Mouse (Mus musculus) hindbrain, embryonic 11.5 days (tissue): ENCODE results near the gene Cfap61. TPM values are rescaled to one million over a fixed set of nuclear protein-coding genes. Genes with fewer than 3 reads are reported as not detected.

ENCODE experiments used
- ATAC-seq: fragments of 200-750 bp; cut with Nextera tagmentation; 2 replicates; pipeline ENCODE4 v1.8.0; 2017; ENCODE audit warnings: mild to moderate bottlenecking, moderate TSS enrichment, moderate library complexity; ENCODE audit not compliant: low FRiP score
- DNase-seq: peaks from one replicate; pipeline ENCODE4 v3.0.0-alpha.2; 2015; ENCODE audit warnings: low spot score
- H3K27ac ChIP-seq: fragments of 300-500 bp; sonication (generic); 2 replicates; pipeline ENCODE4 v1.5.1; 2014; ENCODE audit warnings: mild to moderate bottlenecking, low read depth, low read length
- H3K27me3 ChIP-seq: fragments of 300-500 bp; sonication (generic); 2 replicates; pipeline ENCODE4 v1.6.1; 2014; ENCODE audit warnings: mild to moderate bottlenecking, low read length, moderate library complexity, mixed read lengths; ENCODE audit not compliant: control insufficient read depth, insufficient read depth
- H3K36me3 ChIP-seq: fragments of 300-500 bp; sonication (generic); 2 replicates; pipeline ENCODE4 v1.6.1; 2014; ENCODE audit warnings: mild to moderate bottlenecking, low read length, moderate library complexity, mixed read lengths; ENCODE audit not compliant: control insufficient read depth, insufficient read depth
- H3K4me1 ChIP-seq: fragments of 300-500 bp; sonication (generic); replicated peaks from 2 replicates; pipeline ENCODE4 v1.6.1; 2014; ENCODE audit warnings: low read length, mixed read lengths; ENCODE audit not compliant: control insufficient read depth, insufficient read depth
- H3K4me2 ChIP-seq: fragments of 300-500 bp; sonication (generic); replicated peaks from 2 replicates; pipeline ENCODE4 v1.6.1; 2014; ENCODE audit warnings: mild to moderate bottlenecking, low read depth, low read length
- H3K4me3 ChIP-seq: fragments of 300-500 bp; sonication (generic); 2 replicates; pipeline ENCODE4 v1.5.1; 2014; ENCODE audit warnings: low read depth, low read length
- H3K9ac ChIP-seq: fragments of 300-500 bp; sonication (generic); 2 replicates; pipeline ENCODE4 v1.6.1; 2014; ENCODE audit warnings: low read depth, low read length
- H3K9me3 ChIP-seq: fragments of 300-500 bp; sonication (generic); 2 replicates; pipeline ENCODE4 v1.6.1; 2016; ENCODE audit warnings: low read length; ENCODE audit not compliant: control insufficient read depth
- WGBS: fragments of 180-500 bp; shearing (Covaris S2); extraction: QIAGEN DNeasy Blood & Tissue Kit; methylation state at CpG from one replicate; pipeline ENCODE4 v1.1.7; 2014; 5-methylcytosine and 5-hydroxymethylcytosine counted together
- polyA plus RNA-seq: library from polyadenylated mRNA; unstranded; fragments of >200 nt; fragmentation: Nextera tagmentation; extraction: Ambion mirVana; gene quantifications from 2 replicates; pipeline ENCODE4 v1.2.1, GENCODE M21; 2014

Cfap61 gene
- polyA plus RNA-seq, 1 experiment from 2014 or later, result 2.4 TPM

DNA sequence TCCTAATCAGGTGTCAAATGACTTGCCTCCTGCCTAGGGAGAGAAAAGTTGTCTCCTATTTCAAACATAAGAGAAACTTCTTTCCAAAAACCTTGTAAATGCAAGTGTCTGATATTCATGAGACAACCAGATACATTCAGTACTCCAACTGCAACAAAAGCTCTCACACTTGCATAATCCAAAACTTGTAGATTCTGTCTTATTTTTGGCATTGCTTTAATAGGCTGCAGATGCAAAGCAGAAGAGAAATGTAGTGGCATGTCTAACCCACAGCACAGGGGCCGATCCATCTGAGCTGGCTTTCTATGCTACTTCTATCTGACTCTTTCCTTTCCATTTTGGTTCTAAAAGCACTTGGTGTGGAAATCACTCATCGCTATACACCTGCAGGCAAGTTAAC, 296.9 kb downstream of the Cfap61 start:
- H3K36me3 ChIP-seq, result no peaks in the 10 kb centered on the region
- ATAC-seq, result no peak
- 96% methylated on average over 2 of the region's 2 CpGs for WGBS
- H3K27me3 ChIP-seq, result peaks cover 16% of the 10 kb centered on the region
- H3K4me2 ChIP-seq, result no peak overlapping the region
- no peak overlapping the region for H3K27ac ChIP-seq
- no peak for DNase-seq
- H3K4me1 ChIP-seq, result no peaks in the 10 kb centered on the region
- H3K9ac ChIP-seq, result no peak overlapping the region
- H3K9me3 ChIP-seq, result no peaks in the 10 kb centered on the region
- H3K4me3 ChIP-seq, result no peak overlapping the region

DNA sequence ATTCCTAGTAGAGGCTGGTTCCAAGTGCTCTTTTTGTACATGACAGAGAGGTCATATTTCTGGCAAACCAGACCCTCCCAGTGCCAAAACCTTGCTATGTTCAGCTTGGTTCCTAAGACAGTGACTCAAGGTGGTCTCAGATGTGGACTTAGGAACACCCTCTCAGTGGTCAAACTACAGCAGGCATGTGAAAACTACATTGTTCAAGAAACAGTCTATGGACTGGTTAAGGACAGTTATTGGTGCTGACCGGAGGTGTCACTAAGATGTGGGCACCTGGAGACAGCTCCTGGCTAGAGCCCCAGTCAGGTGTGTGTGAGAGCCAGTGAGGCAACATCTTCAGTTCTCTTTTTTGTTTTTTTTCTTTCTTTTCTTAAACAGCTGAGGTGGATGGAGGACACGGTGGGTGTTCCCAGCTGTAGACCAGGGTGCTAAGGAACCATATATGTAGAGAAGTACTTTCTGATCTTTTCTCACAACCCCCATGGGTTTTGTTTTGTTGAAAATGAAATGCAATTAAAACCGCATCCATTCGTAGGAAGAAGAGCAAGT, 304.7 kb downstream of the Cfap61 start:
- ATAC-seq (no peak), DNase-seq (no peak)
- WGBS, result 88% methylated on average over 4 of the region's 4 CpGs
- Histone ChIP-seq H3K4me1 (no peaks in the 10 kb centered on the region), H3K9me3 (no peaks in the 10 kb centered on the region), H3K9ac (no peak overlapping the region), H3K4me3 (no peak overlapping the region), H3K36me3 (no peaks in the 10 kb centered on the region), H3K27me3 (no peaks in the 10 kb centered on the region), H3K27ac (no peak overlapping the region), H3K4me2 (no peak overlapping the region)

DNA sequence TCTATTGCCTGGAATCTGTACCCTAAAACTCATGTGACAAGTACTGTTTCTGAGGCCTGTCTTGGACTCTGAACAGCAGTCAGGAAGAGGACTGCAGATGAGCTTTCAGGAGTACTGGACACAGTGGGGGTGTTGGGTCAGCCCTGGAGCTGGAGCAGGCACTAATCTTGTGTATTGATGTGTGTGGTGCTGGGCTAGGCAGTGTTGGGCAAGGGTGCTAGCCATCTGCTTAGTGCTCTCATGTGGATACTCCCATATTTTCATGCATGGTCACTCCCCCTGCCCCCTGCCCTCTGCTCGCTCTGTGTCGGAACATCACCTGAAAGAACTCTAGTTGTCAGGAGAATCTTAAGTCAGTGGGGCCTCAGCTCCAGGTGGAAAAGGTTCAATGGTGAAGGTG, 309.5 kb downstream of the Cfap61 start:
- Histone ChIP-seq H3K4me3 (no peak overlapping the region), H3K9ac (no peak overlapping the region), H3K27ac (no peak overlapping the region), H3K9me3 (no peaks in the 10 kb centered on the region), H3K4me2 (no peak overlapping the region), H3K36me3 (no peaks in the 10 kb centered on the region), H3K27me3 (no peaks in the 10 kb centered on the region), H3K4me1 (0 out of 2 replicates have a peak, but pooled peaks cover 2% of the 10 kb centered on the region)
- no peak for ATAC-seq
- DNase-seq, result no peak
- WGBS, result 95% methylated on average over 2 of the region's 2 CpGs

GRCm38 (mm10) chr2:146245401-146245800, 310.8 kb downstream of the Cfap61 start:
- Histone ChIP-seq H3K27ac (no peak overlapping the region), H3K9ac (no peak overlapping the region), H3K36me3 (no peaks in the 10 kb centered on the region), H3K4me2 (no peak overlapping the region), H3K4me3 (no peak overlapping the region), H3K9me3 (no peaks in the 10 kb centered on the region), H3K27me3 (no peaks in the 10 kb centered on the region), H3K4me1 (0 out of 2 replicates have a peak, but pooled peaks cover 2% of the 10 kb centered on the region)
- DNase-seq, result no peak
- WGBS, result 57% methylated on average over 7 of the region's 7 CpGs
- no peak for ATAC-seq

- no peak overlapping the region for H3K9ac ChIP-seq
- 0 out of 2 replicates have a peak, but pooled peaks cover 2% of the 10 kb centered on the region for H3K4me1 ChIP-seq
- H3K36me3 ChIP-seq, result no peaks in the 10 kb centered on the region
- no peak overlapping the region for H3K4me3 ChIP-seq
- no peaks in the 10 kb centered on the region for H3K9me3 ChIP-seq
- H3K27me3 ChIP-seq, result no peaks in the 10 kb centered on the region
- no peak overlapping the region for H3K4me2 ChIP-seq
- 87% methylated on average over 4 of the region's 4 CpGs for WGBS
- H3K27ac ChIP-seq, result no peak overlapping the region
- DNase-seq (no peak), ATAC-seq (no peak)
Measured at GRCm38 (mm10) chr2:146246409-146247075, 312.0 kb downstream of the Cfap61 start.

DNA sequence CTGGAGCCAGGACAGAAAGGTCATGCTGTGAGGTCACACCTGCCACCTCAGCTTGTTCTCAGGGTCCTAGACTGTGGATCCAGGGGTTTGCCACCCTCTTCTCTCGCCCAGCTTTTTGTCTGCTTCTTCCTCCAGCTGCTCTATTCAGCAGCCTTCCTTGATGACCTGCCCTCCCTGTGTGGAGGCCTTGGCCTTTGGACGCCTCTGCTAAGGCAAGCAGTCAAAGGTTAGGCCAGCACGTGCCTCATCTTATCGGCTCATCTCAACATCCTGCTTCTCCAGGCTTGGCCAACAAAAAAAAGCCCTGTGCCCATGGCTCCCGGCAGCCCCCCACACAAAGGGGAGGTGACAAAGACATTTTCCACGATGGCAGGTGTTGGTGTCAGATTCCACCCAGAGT, 313.0 kb downstream of the Cfap61 start:
- Histone ChIP-seq H3K36me3 (no peaks in the 10 kb centered on the region), H3K9me3 (no peaks in the 10 kb centered on the region), H3K27me3 (no peaks in the 10 kb centered on the region), H3K27ac (no peak overlapping the region), H3K9ac (no peak overlapping the region), H3K4me1 (0 out of 2 replicates have a peak, but pooled peaks cover 2% of the 10 kb centered on the region), H3K4me2 (no peak overlapping the region), H3K4me3 (no peak overlapping the region)
- no peak for DNase-seq
- 39% methylated on average over 6 of the region's 6 CpGs for WGBS
- no peak for ATAC-seq

DNA sequence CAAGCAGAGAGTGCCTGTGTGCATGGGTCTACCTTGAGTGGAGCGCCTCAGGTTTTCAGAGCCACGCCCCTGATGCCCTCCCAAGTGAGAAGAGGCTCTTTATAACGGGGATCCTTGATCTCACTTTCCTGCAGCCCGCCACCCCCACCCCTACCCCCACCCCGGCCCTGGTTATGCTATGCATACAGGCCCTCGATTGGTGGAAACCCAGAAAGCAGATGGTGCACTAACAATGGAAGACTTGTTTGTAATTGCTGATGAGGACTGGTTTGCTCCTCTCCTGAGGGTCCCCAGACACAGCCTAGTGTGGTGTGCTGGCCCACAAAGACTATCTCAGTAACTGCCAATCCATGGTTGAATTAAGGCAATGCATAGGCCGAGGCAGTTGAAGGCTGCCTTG, 314.4 kb downstream of the Cfap61 start:
- peak; percentile 84 for ATAC-seq
- Histone ChIP-seq H3K4me1 (0 out of 2 replicates have a peak, but pooled peaks cover 2% of the 10 kb centered on the region), H3K27ac (no peak overlapping the region), H3K27me3 (no peaks in the 10 kb centered on the region), H3K4me3 (no peak overlapping the region), H3K9ac (no peak overlapping the region), H3K4me2 (no peak overlapping the region), H3K36me3 (no peaks in the 10 kb centered on the region), H3K9me3 (no peaks in the 10 kb centered on the region)
- 57% methylated on average over 7 of the region's 7 CpGs for WGBS
- no peak for DNase-seq

GRCm38 (mm10) chr2:146250236-146250904, 315.8 kb downstream of the Cfap61 start:
- no peak for DNase-seq
- H3K9me3 ChIP-seq, result no peaks in the 10 kb centered on the region
- no peak for ATAC-seq

GRCm38 (mm10) chr2:146254387-146254786, 319.8 kb downstream of the Cfap61 start:
- Histone ChIP-seq H3K9ac (no peak overlapping the region), H3K27ac (no peak overlapping the region), H3K4me2 (no peak overlapping the region), H3K27me3 (no peaks in the 10 kb centered on the region), H3K4me3 (no peak overlapping the region), H3K9me3 (no peaks in the 10 kb centered on the region), H3K4me1 (no peaks in the 10 kb centered on the region), H3K36me3 (no peaks in the 10 kb centered on the region)
- WGBS, result 96% methylated on average over 1 of the region's 1 CpGs
- no peak for ATAC-seq
- DNase-seq, result no peak

More at GRCm38 (mm10) chr2:146250236-146250904, 315.8 kb downstream of the Cfap61 start:
- Histone ChIP-seq H3K4me1 (0 out of 2 replicates have a peak, but pooled peaks cover 2% of the 10 kb centered on the region), H3K9ac (no peak overlapping the region), H3K27ac (no peak overlapping the region), H3K4me3 (no peak overlapping the region), H3K4me2 (no peak overlapping the region), H3K27me3 (no peaks in the 10 kb centered on the region), H3K36me3 (no peaks in the 10 kb centered on the region)
- WGBS, result 65% methylated on average over 6 of the region's 6 CpGs
